Mouse (Mus musculus): ENCODE data around the gene Bcas1. TPM values are rescaled to one million over a fixed set of nuclear protein-coding genes. Genes with fewer than 3 reads are reported as not detected.

Gene Bcas1
- total and polyA plus RNA-seq, 3 experiments: 0.55 TPM; not detected in 2

DNA sequence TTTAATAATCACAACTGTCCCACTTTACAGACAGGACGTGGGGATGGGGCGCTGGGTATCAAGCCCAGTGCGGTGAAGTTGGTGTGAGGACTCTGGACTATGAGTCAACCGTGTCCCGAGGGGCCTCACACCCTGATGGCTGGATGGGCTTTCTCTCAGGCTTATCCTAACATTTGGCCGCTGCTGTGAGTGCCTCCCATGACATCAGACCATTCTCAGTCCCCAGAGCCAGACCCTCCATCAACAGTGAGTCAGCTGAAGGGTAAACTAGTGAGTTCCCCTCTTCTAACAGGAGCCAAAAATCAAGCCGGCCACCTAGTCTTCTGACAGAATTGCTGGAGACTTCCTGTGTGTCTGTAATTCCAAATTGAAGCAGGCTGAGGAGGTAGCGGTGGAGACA lies 97.2 kb downstream of the Bcas1 start:
- Histone ChIP-seq H3K4me3 (ENCODE audit: low read depth, low read length) (no peak overlapping the region), H3K9me3 (replicated peaks) (peaks cover 75% of the 10 kb centered on the region), H3K27me3 (ENCODE audit: insufficient read depth, low read length) (no peaks in the 10 kb centered on the region), H3K4me1 (ENCODE audit: insufficient read depth, low read depth, low read length) (no peaks in the 10 kb centered on the region), H3K36me3 (replicated peaks) (no peaks in the 10 kb centered on the region)
- TF ChIP-seq GATA1 (IDR thresholded peaks at IDR 0.05; ENCODE audit: borderline replicate concordance, low read length) (no peak), POLR2AphosphoS5 (IDR thresholded peaks at IDR 0.05; ENCODE audit: insufficient replicate concordance, low read depth, low read length) (no peak), TAL1 (conservative IDR thresholded peaks at IDR 0.05; ENCODE audit: low read depth, low read length) (no peak), CTCF (IDR thresholded peaks at IDR 0.05; ENCODE audit: low read depth, low read length) (no peak), GATA2 (IDR thresholded peaks at IDR 0.05; ENCODE audit: borderline replicate concordance, low read depth, low read length) (no peak)
- DNase-seq (ENCODE audit: low spot score): no peak
- no peak for ATAC-seq (ENCODE audit: extremely low read depth, insufficient number of reproducible peaks, low FRiP score, poor library complexity, severe bottlenecking)

DNA sequence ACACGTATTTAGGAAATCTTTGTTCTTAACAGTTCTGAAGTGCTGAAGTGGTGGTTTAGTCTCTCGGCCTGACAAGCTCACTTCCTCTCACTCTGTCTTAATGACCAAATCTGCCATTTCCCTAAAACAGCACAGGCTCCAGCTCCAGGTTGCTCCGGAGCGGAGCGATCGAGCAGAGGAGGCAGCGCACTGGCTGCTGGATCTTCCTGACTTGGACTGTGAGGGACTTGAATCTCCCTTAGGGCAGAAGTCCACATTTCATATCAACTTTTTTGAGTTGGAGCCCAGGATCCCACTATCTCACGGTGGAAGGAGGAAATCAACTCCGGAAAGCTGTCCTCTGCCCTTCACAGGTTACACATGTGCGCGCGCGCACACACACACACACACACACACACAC lies 97.7 kb downstream of the Bcas1 start:
- Histone ChIP-seq H3K9me3 (replicated peaks) (peaks cover 73% of the 10 kb centered on the region), H3K4me3 (ENCODE audit: low read depth, low read length) (no peak overlapping the region), H3K4me1 (ENCODE audit: insufficient read depth, low read depth, low read length) (no peaks in the 10 kb centered on the region), H3K36me3 (replicated peaks) (no peaks in the 10 kb centered on the region), H3K27me3 (ENCODE audit: insufficient read depth, low read length) (no peaks in the 10 kb centered on the region)
- DNase-seq (ENCODE audit: low spot score) (no peak), ATAC-seq (ENCODE audit: extremely low read depth, insufficient number of reproducible peaks, low FRiP score, poor library complexity, severe bottlenecking) (no peak)
- TF ChIP-seq TAL1 (conservative IDR thresholded peaks at IDR 0.05; ENCODE audit: low read depth, low read length) (no peak), GATA2 (IDR thresholded peaks at IDR 0.05; ENCODE audit: borderline replicate concordance, low read depth, low read length) (no peak), POLR2AphosphoS5 (IDR thresholded peaks at IDR 0.05; ENCODE audit: insufficient replicate concordance, low read depth, low read length) (no peak), GATA1 (IDR thresholded peaks at IDR 0.05; ENCODE audit: borderline replicate concordance, low read length) (no peak), CTCF (IDR thresholded peaks at IDR 0.05; ENCODE audit: low read depth, low read length) (no peak)

DNA sequence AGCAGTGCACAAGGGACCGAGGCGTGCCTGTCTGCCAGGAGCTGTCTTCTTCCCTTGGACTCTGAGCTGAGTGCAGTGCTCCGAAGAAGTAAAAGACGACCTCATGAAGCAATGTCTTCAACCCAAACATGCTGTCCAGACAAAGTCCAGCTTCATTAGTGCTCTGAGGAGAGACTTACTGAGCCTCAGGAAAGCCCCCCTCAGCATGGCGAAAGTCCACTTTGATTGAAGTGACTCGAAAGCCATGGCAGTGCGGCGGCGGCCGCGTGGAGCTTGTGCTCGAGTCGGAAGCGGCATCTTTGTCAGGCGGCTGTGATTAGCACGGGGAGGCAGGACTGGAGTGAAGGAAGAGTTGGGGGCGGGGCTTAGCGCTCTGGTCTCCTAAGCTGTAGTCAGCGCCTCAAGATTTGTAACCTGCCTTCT lies 103.7 kb downstream of the Bcas1 start:
- no peaks in the 10 kb centered on the region for H3K36me3 ChIP-seq (replicated peaks)
- no peak for ATAC-seq (ENCODE audit: extremely low read depth, insufficient number of reproducible peaks, low FRiP score, poor library complexity, severe bottlenecking)

DNA sequence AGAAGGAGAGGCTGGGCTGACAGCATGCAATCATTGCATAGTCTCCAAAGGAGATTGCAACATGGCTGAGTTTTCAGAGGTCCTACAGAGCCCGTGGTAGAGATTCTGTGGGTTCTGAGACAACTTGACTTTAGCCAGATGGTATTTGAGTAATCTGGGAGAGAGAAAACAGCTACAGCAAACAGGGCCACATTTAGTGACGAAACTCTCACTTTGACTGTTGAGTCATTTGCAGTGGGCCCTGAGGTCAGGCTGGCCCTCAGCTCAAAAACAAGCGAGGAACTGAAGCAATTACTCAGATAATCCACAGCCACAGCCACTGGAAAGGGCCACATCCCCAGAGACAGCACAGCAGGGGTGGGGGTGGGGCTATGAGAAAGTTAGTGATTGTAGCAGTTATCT lies 105.6 kb downstream of the Bcas1 start:
- H3K4me3 ChIP-seq (ENCODE audit: low read depth, low read length): no peak overlapping the region
- no peak for ATAC-seq (ENCODE audit: extremely low read depth, insufficient number of reproducible peaks, low FRiP score, poor library complexity, severe bottlenecking)
- no peak for DNase-seq (ENCODE audit: low spot score)
- TF ChIP-seq TAL1 (conservative IDR thresholded peaks at IDR 0.05; ENCODE audit: low read depth, low read length): no peak
- TF ChIP-seq GATA1 (IDR thresholded peaks at IDR 0.05; ENCODE audit: borderline replicate concordance, low read length): no peak
- no peak for TF ChIP-seq CTCF (IDR thresholded peaks at IDR 0.05; ENCODE audit: low read depth, low read length)
- no peak for TF ChIP-seq GATA2 (IDR thresholded peaks at IDR 0.05; ENCODE audit: borderline replicate concordance, low read depth, low read length)
- TF ChIP-seq POLR2AphosphoS5 (IDR thresholded peaks at IDR 0.05; ENCODE audit: insufficient replicate concordance, low read depth, low read length): no peak
- no peaks in the 10 kb centered on the region for H3K36me3 ChIP-seq (replicated peaks)
- H3K9me3 ChIP-seq (replicated peaks): peaks cover 41% of the 10 kb centered on the region
- H3K4me1 ChIP-seq (ENCODE audit: insufficient read depth, low read depth, low read length): no peaks in the 10 kb centered on the region
- no peaks in the 10 kb centered on the region for H3K27me3 ChIP-seq (ENCODE audit: insufficient read depth, low read length)

More for the DNA sequence above, 103.7 kb downstream of the Bcas1 start:
- Histone ChIP-seq H3K9me3 (replicated peaks) (peaks cover 48% of the 10 kb centered on the region), H3K4me1 (ENCODE audit: insufficient read depth, low read depth, low read length) (no peaks in the 10 kb centered on the region), H3K27me3 (ENCODE audit: insufficient read depth, low read length) (no peaks in the 10 kb centered on the region), H3K4me3 (ENCODE audit: low read depth, low read length) (no peak overlapping the region)
- DNase-seq (ENCODE audit: low spot score): no peak
- TF ChIP-seq TAL1 (conservative IDR thresholded peaks at IDR 0.05; ENCODE audit: low read depth, low read length): no peak
- no peak for TF ChIP-seq GATA2 (IDR thresholded peaks at IDR 0.05; ENCODE audit: borderline replicate concordance, low read depth, low read length)
- no peak for TF ChIP-seq GATA1 (IDR thresholded peaks at IDR 0.05; ENCODE audit: borderline replicate concordance, low read length)
- TF ChIP-seq CTCF (IDR thresholded peaks at IDR 0.05; ENCODE audit: low read depth, low read length): no peak
- TF ChIP-seq POLR2AphosphoS5 (IDR thresholded peaks at IDR 0.05; ENCODE audit: insufficient replicate concordance, low read depth, low read length): no peak

DNA sequence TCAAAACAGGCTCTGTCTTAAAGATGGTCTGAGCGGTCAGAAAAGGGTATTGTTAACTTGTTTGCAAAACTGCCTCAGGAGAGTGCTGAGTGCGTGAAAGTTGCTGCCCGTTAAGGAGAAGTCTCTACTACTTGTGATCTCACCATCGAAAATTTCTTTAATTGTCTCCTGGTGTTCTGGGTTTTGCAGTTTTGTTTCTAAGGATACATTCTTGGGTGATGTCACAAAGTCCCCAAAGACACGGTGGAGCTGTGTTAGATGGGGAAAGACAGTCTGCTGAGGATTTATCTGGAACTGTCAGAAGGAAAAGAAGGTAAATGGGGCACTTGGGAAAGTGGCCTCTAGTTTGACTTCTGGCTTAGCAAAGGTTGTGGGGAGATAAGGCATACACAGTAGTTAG lies 106.1 kb downstream of the Bcas1 start:
- DNase-seq (ENCODE audit: low spot score) (no peak), ATAC-seq (ENCODE audit: extremely low read depth, insufficient number of reproducible peaks, low FRiP score, poor library complexity, severe bottlenecking) (no peak)
- Histone ChIP-seq H3K36me3 (replicated peaks) (no peaks in the 10 kb centered on the region), H3K4me1 (ENCODE audit: insufficient read depth, low read depth, low read length) (no peaks in the 10 kb centered on the region), H3K27me3 (ENCODE audit: insufficient read depth, low read length) (no peaks in the 10 kb centered on the region), H3K4me3 (ENCODE audit: low read depth, low read length) (no peak overlapping the region), H3K9me3 (replicated peaks) (peaks cover 42% of the 10 kb centered on the region)
- TF ChIP-seq GATA2 (IDR thresholded peaks at IDR 0.05; ENCODE audit: borderline replicate concordance, low read depth, low read length) (no peak), TAL1 (conservative IDR thresholded peaks at IDR 0.05; ENCODE audit: low read depth, low read length) (no peak), CTCF (IDR thresholded peaks at IDR 0.05; ENCODE audit: low read depth, low read length) (no peak), POLR2AphosphoS5 (IDR thresholded peaks at IDR 0.05; ENCODE audit: insufficient replicate concordance, low read depth, low read length) (no peak), GATA1 (IDR thresholded peaks at IDR 0.05; ENCODE audit: borderline replicate concordance, low read length) (no peak)

DNA sequence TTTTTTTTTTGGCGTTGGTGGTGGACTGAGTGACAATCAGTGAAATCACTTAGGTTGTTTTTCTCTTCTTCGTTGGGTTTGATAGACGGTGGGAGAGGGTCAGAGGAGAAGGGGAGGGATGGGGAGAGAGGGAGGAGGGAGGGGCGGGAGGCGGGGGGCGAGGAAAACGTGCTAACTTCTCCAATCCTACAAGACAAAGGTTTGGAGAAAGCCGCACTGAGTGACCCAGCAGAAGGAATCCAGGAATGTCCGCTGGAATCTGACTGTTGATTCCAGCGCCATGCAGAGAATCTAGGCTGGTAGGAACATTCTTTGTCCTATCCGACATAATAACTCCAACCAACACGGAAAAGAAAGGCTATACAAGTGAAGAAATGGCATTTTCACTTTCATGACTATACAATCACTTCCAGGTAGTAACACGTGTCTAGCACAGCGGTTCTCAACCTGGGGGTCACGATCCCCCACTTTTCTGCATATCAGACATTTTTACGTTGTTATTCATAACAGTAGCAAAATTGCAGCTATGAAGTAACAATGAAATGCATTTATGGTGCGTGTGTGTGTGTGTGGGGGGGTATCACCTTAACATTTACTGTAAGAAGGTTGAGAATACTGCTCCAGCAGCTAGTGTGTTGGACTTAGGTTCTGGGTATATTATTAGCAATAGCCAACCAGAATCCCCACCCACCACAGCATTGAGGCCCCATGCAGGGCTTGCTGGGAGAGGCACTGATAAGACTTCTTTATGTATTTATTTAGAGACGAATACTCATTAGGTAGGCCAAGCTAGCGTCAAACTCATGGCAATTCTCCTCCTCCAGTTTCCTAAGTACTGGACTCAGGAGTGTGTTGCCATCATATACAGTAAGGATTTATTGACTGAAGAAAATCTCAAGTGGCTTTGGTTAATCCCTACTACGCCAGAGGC lies 107.8 kb downstream of the Bcas1 start:
- Histone ChIP-seq H3K27me3 (ENCODE audit: insufficient read depth, low read length) (no peaks in the 10 kb centered on the region), H3K4me3 (ENCODE audit: low read depth, low read length) (no peak overlapping the region), H3K36me3 (replicated peaks) (no peaks in the 10 kb centered on the region), H3K4me1 (ENCODE audit: insufficient read depth, low read depth, low read length) (no peaks in the 10 kb centered on the region), H3K9me3 (replicated peaks) (peaks cover 36% of the 10 kb centered on the region)
- DNase-seq (ENCODE audit: low spot score): no peak
- no peak for ATAC-seq (ENCODE audit: extremely low read depth, insufficient number of reproducible peaks, low FRiP score, poor library complexity, severe bottlenecking)
- TF ChIP-seq CTCF (IDR thresholded peaks at IDR 0.05; ENCODE audit: low read depth, low read length) (no peak), TAL1 (conservative IDR thresholded peaks at IDR 0.05; ENCODE audit: low read depth, low read length) (no peak), POLR2AphosphoS5 (IDR thresholded peaks at IDR 0.05; ENCODE audit: insufficient replicate concordance, low read depth, low read length) (no peak), GATA1 (IDR thresholded peaks at IDR 0.05; ENCODE audit: borderline replicate concordance, low read length) (no peak), GATA2 (IDR thresholded peaks at IDR 0.05; ENCODE audit: borderline replicate concordance, low read depth, low read length) (no peak)

Data from G1E (cell line).